Mouse (Mus musculus) testis, adult 2 months (tissue): ENCODE data around the gene Kcnq1. TPM values are rescaled to one million over a fixed set of nuclear protein-coding genes. Genes with fewer than 3 reads are reported as not detected.

Experiments
- H3K27ac ChIP-seq: fragments of 200-500 bp; 2 replicates; pipeline ENCODE4 v1.5.1; 2012; ENCODE audit warnings: low read depth, low read length; ENCODE audit not compliant: control insufficient read depth, insufficient read depth
- H3K27me3 ChIP-seq: fragments of 200-500 bp; 2 replicates; pipeline ENCODE4 v1.6.1; 2012; ENCODE audit warnings: mild to moderate bottlenecking, low read length, moderate library complexity; ENCODE audit not compliant: control insufficient read depth, insufficient read depth
- H3K36me3 ChIP-seq: fragments of 200-500 bp; 2 replicates; pipeline ENCODE4 v1.6.1; 2012; ENCODE audit warnings: mild to moderate bottlenecking, low read length; ENCODE audit not compliant: control insufficient read depth, insufficient read depth
- H3K4me1 ChIP-seq: fragments of 200-500 bp; 2 replicates; pipeline ENCODE4 v1.6.1; 2012; ENCODE audit warnings: low read length; ENCODE audit not compliant: control insufficient read depth, insufficient read depth
- H3K4me3 ChIP-seq: fragments of 200-500 bp; 2 replicates; pipeline ENCODE4 v1.5.1; 2012; ENCODE audit warnings: low read depth, mild to moderate bottlenecking, low read length, moderate library complexity, mixed read lengths; ENCODE audit not compliant: control insufficient read depth
- CTCF ChIP-seq: fragments of 200-500 bp; IDR thresholded peaks from 2 replicates; pipeline ENCODE4 v1.5.1; 2012; ENCODE audit warnings: low read depth, mild to moderate bottlenecking, inconsistent platforms, low read length, moderate library complexity; ENCODE audit not compliant: control insufficient read depth, insufficient read depth, insufficient replicate concordance
- POLR2A ChIP-seq: fragments of 200-500 bp; IDR thresholded peaks from 2 replicates; pipeline ENCODE4 v1.6.1; 2012; ENCODE audit warnings: low read depth, mild to moderate bottlenecking, inconsistent platforms, low read length, moderate library complexity; ENCODE audit not compliant: control insufficient read depth
- polyA plus RNA-seq: library from polyadenylated mRNA; depleted of rRNA; stranded (reverse); fragments of >200 nt; gene quantifications from 2 replicates; pipeline ENCODE4 v1.2.3, GENCODE M21; 2012

Kcnq1 gene
- polyA plus RNA-seq, 1 experiment: 1.6 TPM

DNA sequence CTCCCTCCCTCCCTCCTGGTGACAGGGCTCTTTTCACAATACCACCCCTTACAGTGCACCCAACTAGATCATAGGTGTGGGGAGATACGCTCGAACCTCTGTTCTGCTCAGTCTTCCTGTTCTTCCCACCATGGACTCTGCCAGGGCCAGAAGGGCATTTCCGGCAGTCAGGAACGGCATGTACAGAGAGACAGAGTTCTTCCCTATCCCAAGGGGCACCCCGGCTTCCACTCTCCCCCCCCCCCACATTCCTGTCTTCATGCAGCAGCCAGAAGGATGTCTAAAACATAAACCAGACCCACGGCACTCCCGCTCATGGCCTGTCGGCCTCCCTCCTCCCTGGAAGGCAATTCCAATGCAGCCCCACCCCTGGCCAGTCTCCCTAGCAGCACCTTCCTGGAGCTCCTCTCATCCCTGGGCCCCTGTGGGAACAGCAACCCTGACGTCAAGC, 289.0 kb downstream of the Kcnq1 start:
- TF ChIP-seq CTCF: no peak
- Histone ChIP-seq H3K4me3 (no peak overlapping the region), H3K4me1 (no peaks in the 10 kb centered on the region), H3K27ac (no peak overlapping the region), H3K27me3 (no peaks in the 10 kb centered on the region), H3K36me3 (no peaks in the 10 kb centered on the region)

- Histone ChIP-seq H3K27ac (no peak overlapping the region), H3K27me3 (no peaks in the 10 kb centered on the region)
Observed at GRCm38 (mm10) chr7:143399756-143400155, 293.6 kb downstream of the Kcnq1 start.

DNA sequence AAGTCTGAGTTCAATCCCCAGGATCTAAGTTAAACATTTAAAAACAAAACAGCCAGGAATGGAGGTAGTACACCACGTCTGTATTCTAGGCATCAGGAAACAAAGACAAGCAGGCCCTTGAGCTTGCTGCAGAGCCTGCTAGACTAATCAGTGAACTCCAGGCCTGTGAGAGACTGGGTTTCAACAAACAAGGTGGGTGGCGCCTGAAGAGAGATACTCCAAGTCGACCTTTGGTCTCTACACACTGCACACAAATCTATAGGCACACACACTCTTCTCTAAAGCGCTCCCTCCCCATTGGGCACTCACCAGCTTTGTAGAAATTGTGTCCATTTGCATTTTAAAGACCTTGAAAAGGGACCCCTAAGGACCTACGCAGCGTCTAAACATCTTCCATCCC, 294.4 kb downstream of the Kcnq1 start:
- Histone ChIP-seq H3K4me1 (no peaks in the 10 kb centered on the region), H3K36me3 (no peaks in the 10 kb centered on the region), H3K27ac (no peak overlapping the region), H3K27me3 (no peaks in the 10 kb centered on the region), H3K4me3 (no peak overlapping the region)
- no peak for TF ChIP-seq POLR2A
- no peak for TF ChIP-seq CTCF

More at GRCm38 (mm10) chr7:143399756-143400155, 293.6 kb downstream of the Kcnq1 start:
- Histone ChIP-seq H3K4me3 (no peak overlapping the region), H3K4me1 (no peaks in the 10 kb centered on the region), H3K36me3 (no peaks in the 10 kb centered on the region)
- TF ChIP-seq CTCF (no peak), POLR2A (no peak)

DNA sequence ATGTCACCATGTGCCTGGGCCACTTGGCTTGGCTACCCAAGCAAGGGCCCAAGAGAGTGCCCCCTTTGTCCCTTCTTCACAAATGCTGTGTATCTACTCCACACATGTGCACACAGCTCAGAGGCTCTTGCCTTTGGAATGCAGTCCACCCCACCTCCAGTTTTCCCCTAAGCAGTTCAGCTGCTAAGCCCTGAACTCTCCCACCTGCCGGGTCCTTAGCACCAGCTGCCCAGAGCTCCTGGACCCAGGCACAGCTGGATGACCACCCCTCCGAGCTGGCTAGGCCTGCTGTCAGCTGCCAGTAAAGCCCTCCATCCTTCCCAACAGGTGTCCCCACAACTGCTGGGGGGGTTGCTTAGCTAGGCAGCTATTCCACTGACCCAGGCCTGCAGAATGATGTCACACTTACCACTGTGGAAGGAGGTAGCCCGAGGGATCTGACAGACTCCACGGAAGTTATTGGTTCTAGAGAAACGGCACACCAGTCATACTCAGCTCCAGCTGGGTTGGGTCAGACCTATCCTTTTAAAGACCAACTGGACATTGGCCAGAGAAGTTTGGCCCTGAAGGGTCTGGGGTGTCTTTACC, 295.4 kb downstream of the Kcnq1 start:
- no peak overlapping the region for H3K4me3 ChIP-seq
- TF ChIP-seq CTCF (no peak), POLR2A (no peak)
- no peaks in the 10 kb centered on the region for H3K4me1 ChIP-seq
- no peaks in the 10 kb centered on the region for H3K36me3 ChIP-seq
- H3K27ac ChIP-seq: no peak overlapping the region
- no peaks in the 10 kb centered on the region for H3K27me3 ChIP-seq

DNA sequence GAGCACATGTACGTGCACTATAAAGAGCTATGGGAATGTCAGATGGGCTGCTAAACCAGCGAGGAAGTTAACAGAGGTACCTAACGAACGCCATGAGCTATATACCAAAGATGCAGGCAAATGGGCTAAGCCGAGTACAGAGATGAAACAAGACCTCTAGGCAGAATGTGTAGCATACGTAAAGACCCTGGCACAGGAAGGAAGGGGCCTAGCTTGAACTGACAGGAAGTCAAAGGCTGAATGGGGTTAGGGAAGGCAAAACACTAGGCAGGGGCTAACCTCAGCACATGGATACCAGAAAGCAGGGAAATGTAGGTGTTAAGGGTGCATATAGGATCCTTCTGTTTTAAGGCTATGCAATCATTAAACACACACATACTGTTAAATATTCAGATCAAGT, 298.1 kb downstream of the Kcnq1 start:
- Histone ChIP-seq H3K36me3 (no peaks in the 10 kb centered on the region), H3K27me3 (no peaks in the 10 kb centered on the region), H3K27ac (no peak overlapping the region), H3K4me1 (no peaks in the 10 kb centered on the region; the same call in 1 of the 2 replicates), H3K4me3 (no peak overlapping the region)
- no peak for TF ChIP-seq POLR2A
- no peak for TF ChIP-seq CTCF

DNA sequence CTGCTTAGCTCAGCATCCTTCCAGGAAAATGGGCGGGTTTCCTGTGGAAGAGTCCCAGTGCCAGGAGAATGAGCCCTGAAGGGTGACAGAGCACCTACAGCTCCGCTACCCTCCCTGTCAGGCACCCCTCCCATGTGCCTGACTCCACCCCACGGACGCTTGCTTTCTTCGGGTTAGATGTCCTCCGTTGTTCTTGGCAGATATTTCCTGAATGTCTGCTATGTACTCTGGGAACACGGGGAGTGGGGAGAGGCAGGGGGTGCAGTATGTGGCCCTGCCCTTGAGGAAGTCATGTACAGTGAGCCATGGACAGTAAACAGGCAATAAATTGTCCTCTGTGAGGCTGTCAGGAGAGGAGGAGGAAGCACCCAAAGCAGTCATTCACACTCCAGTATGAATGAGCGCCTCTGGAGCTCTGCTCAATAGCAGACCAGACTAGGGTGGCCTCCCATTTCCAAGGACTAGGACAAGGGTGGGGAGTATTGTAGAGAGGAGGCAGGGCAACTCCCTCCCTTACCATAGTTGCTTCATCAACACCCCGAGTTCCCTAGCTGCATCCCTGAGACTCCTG, 301.9 kb downstream of the Kcnq1 start:
- TF ChIP-seq CTCF (no peak), POLR2A (no peak)
- Histone ChIP-seq H3K4me1 (no peaks in the 10 kb centered on the region; the same call in 1 of the 2 replicates), H3K27me3 (no peaks in the 10 kb centered on the region), H3K27ac (no peak overlapping the region), H3K4me3 (no peak overlapping the region), H3K36me3 (no peaks in the 10 kb centered on the region)

DNA sequence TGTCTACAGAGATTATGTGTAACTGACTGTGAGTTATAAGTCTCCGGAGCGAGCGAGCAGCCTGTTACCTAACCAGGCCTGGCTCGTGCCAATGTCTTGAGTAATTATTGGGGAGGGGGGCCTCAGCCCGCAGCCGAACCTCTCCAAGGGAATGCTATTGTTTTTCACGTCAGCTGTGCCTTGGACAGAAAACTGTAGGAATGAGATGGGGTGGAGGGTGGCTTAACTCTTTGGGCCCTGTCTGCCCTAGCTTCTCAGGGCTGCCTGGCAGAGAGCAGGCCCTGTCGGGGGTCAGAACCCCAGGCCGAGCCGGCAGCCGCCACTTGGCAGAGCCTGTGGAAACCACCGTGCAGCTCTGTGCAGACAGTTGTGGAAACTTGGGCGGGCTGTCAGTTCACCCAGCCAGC, 302.5 kb downstream of the Kcnq1 start:
- H3K27ac ChIP-seq: no peak overlapping the region
- no peak overlapping the region for H3K4me3 ChIP-seq
- no peaks in the 10 kb centered on the region for H3K36me3 ChIP-seq
- no peaks in the 10 kb centered on the region for H3K27me3 ChIP-seq
- H3K4me1 ChIP-seq: no peaks in the 10 kb centered on the region; the same call in 1 of the 2 replicates
- TF ChIP-seq CTCF (no peak), POLR2A (no peak)

DNA sequence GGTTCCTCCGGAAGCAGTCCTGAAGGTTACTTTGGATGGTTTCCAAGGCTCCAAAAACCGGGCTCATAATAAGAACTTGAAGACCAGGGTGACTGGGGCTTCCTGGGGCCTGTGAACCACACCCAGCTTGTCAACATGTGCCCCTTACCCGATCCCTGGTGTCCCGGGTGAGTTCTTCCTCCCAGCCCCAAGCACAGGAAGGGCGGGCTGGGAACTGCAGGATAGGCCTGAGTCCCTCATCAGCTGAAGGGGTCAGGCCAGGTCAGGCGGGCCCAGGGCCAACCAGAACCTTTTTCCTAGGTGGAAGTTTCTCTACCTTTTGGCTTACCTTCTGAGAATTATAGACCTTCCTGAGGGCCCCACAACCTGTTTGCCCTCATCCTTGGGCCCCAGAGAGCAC, 306.4 kb downstream of the Kcnq1 start:
- TF ChIP-seq POLR2A (no peak), CTCF (no peak)
- H3K27ac ChIP-seq: no peak overlapping the region
- H3K4me1 ChIP-seq: peaks cover 8% of the 10 kb centered on the region
- no peaks in the 10 kb centered on the region for H3K36me3 ChIP-seq
- no peak overlapping the region for H3K4me3 ChIP-seq
- H3K27me3 ChIP-seq: no peaks in the 10 kb centered on the region
